Mouse (Mus musculus) neural tube, embryonic 11.5 days (tissue): ENCODE data around the gene Gm20388. TPM values are rescaled to one million over a fixed set of nuclear protein-coding genes. Genes with fewer than 3 reads are reported as not detected.

Source experiments
- ATAC-seq: fragments of 200-750 bp; cut with Nextera tagmentation; 2 replicates; pipeline ENCODE4 v1.8.0; 2017; ENCODE audit warnings: moderate number of reproducible peaks, mild to moderate bottlenecking, moderate TSS enrichment, moderate library complexity; ENCODE audit not compliant: insufficient read depth, low FRiP score, low TSS enrichment
- DNase-seq: peaks from one replicate; pipeline ENCODE4 v3.0.0-alpha.2; 2015; ENCODE audit warnings: low spot score
- H3K27ac ChIP-seq: fragments of 300-500 bp; sonication (generic); 2 replicates; pipeline ENCODE4 v1.5.1; 2014; ENCODE audit warnings: low read depth, mild to moderate bottlenecking, low read length
- H3K27me3 ChIP-seq: fragments of 300-500 bp; sonication (generic); 2 replicates; pipeline ENCODE4 v1.6.1; 2014; ENCODE audit warnings: mild to moderate bottlenecking, low read length, mixed read lengths; ENCODE audit not compliant: control insufficient read depth, insufficient read depth
- H3K36me3 ChIP-seq: fragments of 300-500 bp; sonication (generic); 2 replicates; pipeline ENCODE4 v1.6.1; 2014; ENCODE audit warnings: mild to moderate bottlenecking, low read length, moderate library complexity, mixed read lengths; ENCODE audit not compliant: control insufficient read depth, insufficient read depth
- H3K4me1 ChIP-seq: fragments of 300-500 bp; sonication (generic); 2 replicates; pipeline ENCODE4 v1.6.1; 2014; ENCODE audit warnings: low read length, mixed read lengths; ENCODE audit not compliant: control insufficient read depth, insufficient read depth
- H3K4me2 ChIP-seq: fragments of 300-500 bp; sonication (generic); 2 replicates; pipeline ENCODE4 v1.6.1; 2014; ENCODE audit warnings: low read depth, mild to moderate bottlenecking, moderate library complexity
- H3K4me3 ChIP-seq: fragments of 300-500 bp; sonication (generic); 2 replicates; pipeline ENCODE4 v1.5.1; 2014; ENCODE audit warnings: low read depth, low read length
- H3K9ac ChIP-seq: fragments of 300-500 bp; sonication (generic); 2 replicates; pipeline ENCODE4 v1.6.1; 2014; ENCODE audit warnings: mild to moderate bottlenecking, low read length
- H3K9me3 ChIP-seq: fragments of 300-500 bp; sonication (generic); 2 replicates; pipeline ENCODE4 v1.6.1; 2016; ENCODE audit warnings: low read length; ENCODE audit not compliant: control insufficient read depth
- WGBS: fragments of 180-500 bp; shearing (Covaris S2); extraction: QIAGEN DNeasy Blood & Tissue Kit; methylation state at CpG from one replicate; pipeline ENCODE4 v1.1.7; 2014; 5-methylcytosine and 5-hydroxymethylcytosine counted together
- polyA plus RNA-seq: library from polyadenylated mRNA; unstranded; fragments of >200 nt; fragmentation: Nextera tagmentation; extraction: Ambion mirVana; gene quantifications from 2 replicates; pipeline ENCODE4 v1.2.1, GENCODE M21; 2014

Gene Gm20388
- polyA plus RNA-seq, 1 experiment from 2014 or later = not detected

DNA sequence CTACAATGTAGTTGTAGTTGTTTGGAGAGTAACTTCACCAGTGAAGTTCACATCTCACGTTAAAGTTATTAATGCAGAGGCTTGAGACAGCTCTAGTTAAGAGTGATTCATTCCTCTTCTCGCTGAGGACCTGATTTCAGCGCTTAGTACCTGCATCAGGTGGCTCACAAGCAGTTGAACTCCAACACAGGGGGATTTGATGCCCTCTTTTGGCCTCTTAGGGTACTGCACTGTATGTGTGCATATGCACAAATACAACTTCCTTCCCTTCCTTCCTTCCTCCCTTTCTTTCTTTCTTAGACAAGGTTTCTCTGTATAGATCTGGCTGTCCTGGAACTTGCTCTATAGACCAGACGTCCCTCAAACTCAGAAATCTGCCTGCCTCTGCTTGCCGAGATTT lies 1763.9 kb downstream of the Gm20388 start:
- Histone ChIP-seq H3K9me3 (no peaks in the 10 kb centered on the region), H3K27me3 (no peaks in the 10 kb centered on the region), H3K9ac (no peak overlapping the region), H3K36me3 (no peaks in the 10 kb centered on the region), H3K4me3 (no peak overlapping the region), H3K27ac (no peak overlapping the region), H3K4me1 (no peaks in the 10 kb centered on the region), H3K4me2 (no peak overlapping the region)
- WGBS = 61% methylated on average over 5 of the region's 5 CpGs
- peak; percentile 8 for DNase-seq
- no peak for ATAC-seq

DNA sequence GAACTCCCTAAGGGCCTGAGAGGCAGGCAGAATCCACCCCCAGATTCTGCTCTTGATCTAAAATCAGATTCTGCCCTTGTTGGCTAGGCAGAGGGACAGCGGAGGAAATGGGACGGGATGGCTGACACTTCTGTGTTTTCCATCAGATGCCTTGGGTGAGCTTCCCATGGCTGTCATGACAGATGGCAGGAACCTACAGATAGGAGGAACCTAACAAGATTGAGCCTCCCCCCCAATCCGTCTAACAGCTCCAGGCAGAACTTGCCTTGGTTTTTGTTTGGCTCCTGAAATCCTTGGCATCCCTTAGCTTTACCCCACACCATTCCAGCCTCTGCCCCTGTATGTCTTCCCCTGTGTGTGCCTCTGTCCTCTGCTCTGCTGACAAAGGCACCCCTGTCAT lies 1764.5 kb downstream of the Gm20388 start:
- no peak overlapping the region for H3K9ac ChIP-seq
- WGBS = 83% methylated on average over 3 of the region's 3 CpGs
- ATAC-seq (no peak), DNase-seq (peak; percentile 6)
- H3K36me3 ChIP-seq = no peaks in the 10 kb centered on the region
- no peaks in the 10 kb centered on the region for H3K4me1 ChIP-seq
- no peak overlapping the region for H3K4me3 ChIP-seq
- no peaks in the 10 kb centered on the region for H3K9me3 ChIP-seq
- no peak overlapping the region for H3K27ac ChIP-seq
- no peak overlapping the region for H3K4me2 ChIP-seq
- H3K27me3 ChIP-seq = no peaks in the 10 kb centered on the region

DNA sequence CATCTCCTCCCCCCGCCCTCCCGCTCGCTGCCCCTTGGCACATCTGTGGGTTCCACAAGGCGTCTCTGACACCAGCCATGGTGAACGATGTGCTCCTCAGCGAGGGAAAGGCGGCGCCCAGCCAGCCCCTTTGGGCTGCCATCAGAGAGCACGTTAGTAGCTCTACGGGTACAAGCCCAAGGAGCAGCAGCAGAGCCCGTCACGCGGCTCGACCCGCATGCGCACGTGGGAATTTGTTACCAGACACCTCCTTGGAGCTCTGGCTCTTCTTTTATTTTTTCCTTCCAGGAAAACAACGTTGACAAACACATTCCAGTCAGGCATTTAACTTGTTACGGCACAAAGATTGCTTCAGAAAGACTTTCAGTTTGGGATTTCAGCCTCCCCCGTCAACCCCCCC lies 1765.1 kb downstream of the Gm20388 start:
- peak; percentile 7 for DNase-seq
- Histone ChIP-seq H3K9ac (no peak overlapping the region), H3K36me3 (no peaks in the 10 kb centered on the region), H3K4me1 (no peaks in the 10 kb centered on the region), H3K27me3 (no peaks in the 10 kb centered on the region), H3K27ac (no peak overlapping the region), H3K9me3 (no peaks in the 10 kb centered on the region), H3K4me2 (no peak overlapping the region), H3K4me3 (no peak overlapping the region)
- ATAC-seq = no peak
- WGBS = 59% methylated on average over 20 of the region's 20 CpGs

DNA sequence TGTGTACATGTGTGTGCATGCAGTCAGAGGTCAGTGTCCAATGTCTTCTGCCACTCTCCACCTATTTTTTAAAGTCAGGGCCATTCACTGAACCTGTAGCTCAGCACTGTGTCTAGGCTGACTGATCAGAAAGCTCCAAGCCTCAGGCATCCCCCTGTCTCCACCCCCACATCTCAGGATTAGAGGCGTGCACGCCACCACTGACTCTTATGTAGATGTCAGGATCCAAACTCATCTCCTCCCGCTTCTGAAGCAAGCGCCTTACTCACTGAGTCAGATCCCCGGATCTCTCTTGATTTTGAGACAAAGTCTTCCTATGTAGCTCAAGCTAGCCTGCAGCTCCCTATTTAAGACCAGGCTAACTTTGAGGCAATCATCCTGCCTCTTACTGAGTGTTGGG lies 1768.1 kb downstream of the Gm20388 start:
- H3K9me3 ChIP-seq = no peaks in the 10 kb centered on the region
- 71% methylated on average over 5 of the region's 5 CpGs for WGBS
- H3K4me2 ChIP-seq = no peak overlapping the region
- no peaks in the 10 kb centered on the region for H3K4me1 ChIP-seq
- H3K27ac ChIP-seq = no peak overlapping the region
- H3K9ac ChIP-seq = no peak overlapping the region
- H3K36me3 ChIP-seq = no peaks in the 10 kb centered on the region
- H3K27me3 ChIP-seq = no peaks in the 10 kb centered on the region
- H3K4me3 ChIP-seq = no peak overlapping the region
- ATAC-seq = no peak
- DNase-seq = peak; percentile 2

DNA sequence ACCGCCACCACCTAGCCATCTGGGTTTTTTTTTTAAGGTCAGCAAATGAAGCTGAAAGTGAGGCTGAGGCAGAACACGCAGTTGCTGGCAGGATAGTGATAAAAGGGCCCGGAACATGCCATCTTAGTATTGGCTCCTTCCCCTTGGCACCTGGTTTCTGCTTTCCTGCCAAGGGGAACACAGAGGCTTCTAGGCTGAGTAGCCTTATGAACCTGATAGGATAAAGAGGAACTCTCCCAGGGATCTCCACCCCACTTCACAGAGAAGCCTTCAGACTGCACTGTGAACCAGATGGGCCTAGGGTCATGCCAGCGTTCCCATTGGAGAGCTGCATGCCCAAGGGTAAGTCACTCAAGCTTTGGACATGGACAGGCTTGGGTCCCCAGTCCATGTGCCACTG lies 1770.3 kb downstream of the Gm20388 start:
- DNase-seq (no peak), ATAC-seq (no peak)
- Histone ChIP-seq H3K4me3 (no peak overlapping the region), H3K27ac (no peak overlapping the region), H3K27me3 (no peaks in the 10 kb centered on the region), H3K9me3 (no peaks in the 10 kb centered on the region), H3K4me2 (no peak overlapping the region), H3K4me1 (no peaks in the 10 kb centered on the region), H3K36me3 (no peaks in the 10 kb centered on the region), H3K9ac (no peak overlapping the region)
- WGBS = 95% methylated on average over 4 of the region's 4 CpGs

DNA sequence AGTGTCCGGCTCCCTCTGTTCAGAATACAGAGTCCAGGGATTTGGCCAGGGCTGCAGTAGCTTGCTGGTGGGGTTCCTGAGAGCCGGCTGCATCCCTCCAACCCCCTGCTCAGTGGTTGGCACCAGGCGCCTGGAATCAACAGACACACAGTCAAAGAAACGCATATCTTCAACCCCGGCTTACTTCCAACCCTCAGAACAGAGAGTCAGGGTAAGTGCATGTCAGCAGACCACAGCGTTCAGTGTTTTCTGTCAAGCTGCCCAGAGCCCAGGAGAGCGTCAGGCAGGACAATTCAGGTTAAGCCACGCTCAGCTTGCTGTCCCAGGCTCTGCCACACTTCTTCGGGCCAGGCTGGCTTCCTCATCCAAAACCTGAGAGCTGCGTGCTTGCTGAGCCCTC lies 1770.8 kb downstream of the Gm20388 start:
- Histone ChIP-seq H3K27me3 (no peaks in the 10 kb centered on the region), H3K27ac (no peak overlapping the region)
- WGBS = 74% methylated on average over 10 of the region's 10 CpGs

DNA sequence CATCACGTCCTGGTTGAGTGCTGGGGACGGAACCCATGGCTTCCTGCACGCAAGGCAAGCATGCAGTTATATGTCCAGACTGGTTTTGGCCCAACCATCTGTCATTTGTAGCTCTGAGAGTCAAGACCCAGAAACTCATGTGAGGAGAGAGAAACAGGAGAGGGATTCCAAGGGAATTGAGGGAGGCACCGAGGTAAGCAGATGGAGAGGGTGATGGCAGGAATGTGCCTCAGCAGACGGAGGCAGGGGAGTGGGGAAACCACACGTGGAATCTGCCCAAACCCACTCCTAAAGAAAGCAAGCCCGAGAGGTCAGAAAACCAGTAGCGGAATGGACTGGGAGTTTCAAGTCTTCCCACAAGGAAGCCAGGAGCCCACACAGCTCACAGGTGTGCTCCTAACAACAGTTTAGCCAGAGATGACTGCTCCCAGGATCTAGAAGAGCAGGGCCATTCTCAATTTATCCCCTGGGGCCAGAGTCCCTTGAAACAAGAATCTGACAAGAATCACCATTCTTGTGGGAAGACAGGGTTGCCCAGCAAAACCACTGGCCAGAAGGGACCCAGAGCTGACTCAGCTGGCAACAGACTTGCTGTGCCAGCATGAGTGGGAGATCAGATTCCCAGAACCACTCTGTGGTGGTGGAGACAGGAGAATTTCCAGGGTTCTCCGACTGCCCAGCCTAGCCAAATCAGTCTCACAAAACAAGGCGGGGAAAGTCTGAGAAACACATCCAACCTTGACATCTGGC lies 1772.6 kb downstream of the Gm20388 start:
- peaks cover 4% of the 10 kb centered on the region for H3K4me1 ChIP-seq
- no peaks in the 10 kb centered on the region for H3K9me3 ChIP-seq
- H3K27ac ChIP-seq = no peak overlapping the region
- no peaks in the 10 kb centered on the region for H3K36me3 ChIP-seq
- 77% methylated on average over 10 of the region's 10 CpGs for WGBS
- H3K4me3 ChIP-seq = no peak overlapping the region
- no peak for ATAC-seq
- H3K9ac ChIP-seq = no peak overlapping the region
- no peak overlapping the region for H3K4me2 ChIP-seq
- no peak for DNase-seq
- H3K27me3 ChIP-seq = no peaks in the 10 kb centered on the region

More for the DNA sequence above, 1770.8 kb downstream of the Gm20388 start:
- Histone ChIP-seq H3K4me2 (no peak overlapping the region), H3K4me1 (no peaks in the 10 kb centered on the region), H3K9ac (no peak overlapping the region), H3K36me3 (no peaks in the 10 kb centered on the region), H3K9me3 (no peaks in the 10 kb centered on the region), H3K4me3 (no peak overlapping the region)
- no peak for ATAC-seq
- DNase-seq = no peak

DNA sequence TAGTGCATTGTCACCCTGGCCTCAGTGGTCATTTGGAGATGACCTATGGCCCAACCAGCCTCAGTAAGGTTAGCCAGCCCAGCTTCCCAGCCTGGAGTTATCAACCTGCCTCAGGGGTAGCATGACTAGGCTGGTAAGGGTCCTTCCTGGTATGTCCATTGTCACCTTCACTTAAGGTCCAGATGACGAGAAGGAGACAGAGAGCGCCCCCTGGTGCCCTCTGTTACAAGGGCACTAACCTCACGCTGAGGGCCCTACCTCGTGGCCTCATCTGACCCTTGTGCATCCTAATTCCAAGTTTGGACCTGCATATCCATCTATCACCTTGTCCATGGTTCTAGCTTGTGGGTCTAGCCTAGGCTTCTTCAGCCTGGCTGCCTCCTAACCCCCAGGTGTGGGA lies 1774.8 kb downstream of the Gm20388 start:
- Histone ChIP-seq H3K27ac (no peak overlapping the region), H3K9ac (no peak overlapping the region), H3K4me2 (no peak overlapping the region), H3K27me3 (no peaks in the 10 kb centered on the region), H3K4me3 (no peak overlapping the region), H3K36me3 (no peaks in the 10 kb centered on the region), H3K4me1 (peaks cover 4% of the 10 kb centered on the region), H3K9me3 (no peaks in the 10 kb centered on the region)
- WGBS = 18% methylated on average over 4 of the region's 4 CpGs
- DNase-seq (peak; percentile 64), ATAC-seq (no peak)

DNA sequence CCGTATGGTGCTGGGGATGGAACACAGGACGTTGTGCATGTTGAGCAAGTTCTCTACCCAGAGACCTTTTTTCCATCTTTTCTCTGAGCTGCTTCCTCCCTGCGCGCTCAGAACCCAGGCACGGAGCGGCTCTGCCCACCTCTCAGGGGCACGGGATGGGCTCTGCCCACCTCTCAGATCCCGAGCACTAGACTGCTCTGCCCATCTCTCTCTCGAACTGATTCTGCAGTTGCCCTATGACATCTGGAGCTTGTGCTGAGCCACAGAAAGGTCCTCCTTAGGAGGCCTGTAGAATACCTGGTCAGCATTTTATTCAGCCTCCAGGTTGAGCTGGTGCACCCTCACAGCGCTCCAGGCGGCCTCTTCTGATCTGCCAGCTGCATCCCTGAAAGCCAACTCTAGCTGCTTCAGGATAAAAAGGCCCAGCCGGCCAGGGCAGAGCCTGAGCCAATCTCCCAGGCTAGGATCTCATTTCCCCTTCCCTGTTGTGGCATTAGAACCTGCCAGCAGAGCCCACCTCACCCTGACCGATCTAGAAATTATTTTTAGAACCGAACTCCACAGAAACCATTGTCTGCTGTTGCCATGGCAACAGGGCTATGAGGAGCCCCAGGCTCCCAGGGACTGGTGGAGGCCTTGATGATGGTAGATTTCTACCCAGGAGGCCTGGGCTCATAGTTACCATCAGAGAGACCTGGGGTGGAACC lies 1777.0 kb downstream of the Gm20388 start:
- Histone ChIP-seq H3K9ac (no peak overlapping the region), H3K36me3 (no peaks in the 10 kb centered on the region), H3K4me2 (no peak overlapping the region), H3K9me3 (no peaks in the 10 kb centered on the region), H3K4me3 (no peak overlapping the region), H3K4me1 (peaks cover 4% of the 10 kb centered on the region), H3K27ac (0 out of 2 replicates have a peak overlapping the region, but pooled peaks have one; percentile 10), H3K27me3 (no peaks in the 10 kb centered on the region)
- WGBS = 58% methylated on average over 14 of the region's 14 CpGs
- DNase-seq = peak; percentile 44
- no peak for ATAC-seq
